ENCODE assay signal across 28 mouse cellular contexts in genomic region chr8:13584652-13585051, GRCm38 (mm10). TPM values are rescaled to one million over a fixed set of nuclear protein-coding genes. Genes with fewer than 3 reads are reported as not detected.
"Had no signal": no experiment of that assay in that cellular context is flagged by ENCODE, and none has a peak within 500 bp of the region (broad histone marks: within the 10 kb centered on the region; RNA-seq: fewer than 3 reads in every experiment).

No protein-coding gene starts in this region.

- H3K9me3 ChIP-seq: heart, embryonic 10.5 days; hindbrain, embryonic 10.5 days; hindbrain, embryonic 12.5 days; intestine, embryonic 15.5 days; limb, embryonic 10.5 days had no signal

- H3K4me2 ChIP-seq: heart, embryonic 12.5 days; hindbrain, embryonic 12.5 days; hindbrain, embryonic 14.5 days; intestine, embryonic 15.5 days had no signal

- H3K4me1 ChIP-seq: hindbrain, embryonic 10.5 days; hindbrain, embryonic 12.5 days; intestine, embryonic 15.5 days; limb, embryonic 10.5 days had no signal

- H3K9ac ChIP-seq: heart, embryonic 12.5 days; hindbrain, embryonic 12.5 days; hindbrain, embryonic 14.5 days; intestine, embryonic 15.5 days had no signal

- ATAC-seq: forebrain, embryonic 16.5 days; hindbrain, embryonic 16.5 days; inflammation-experienced regulatory T-cells, adult 6 months; intestine, embryonic 15.5 days; intestine, postnatal 0 days had no signal

- DNase-seq: gastrocnemius, adult 2 months; gastrocnemius, postnatal 10 days; gastrocnemius, postnatal 25 days; heart, adult 18-20 months; heart, postnatal 10 days; heart, postnatal 4 days; kidney, adult 18-20 months; kidney, adult 8-10 months; kidney, postnatal 10 days; kidney, postnatal 25 days; kidney, postnatal 4 days had no signal

- H3K4me3 ChIP-seq: gastrocnemius, adult 2 months; heart, embryonic 10.5 days; heart, embryonic 12.5 days; hindbrain, embryonic 10.5 days; hindbrain, embryonic 12.5 days; intestine, embryonic 15.5 days; layer of hippocampus, adult 2 months; left cerebral cortex, adult 2 months; limb, embryonic 10.5 days had no signal

- H3K27me3 ChIP-seq: heart, embryonic 12.5 days; hindbrain, embryonic 12.5 days; intestine, embryonic 15.5 days had no signal

- H3K27ac ChIP-seq: gastrocnemius, adult 2 months; heart, embryonic 10.5 days; hindbrain, embryonic 10.5 days; hindbrain, embryonic 12.5 days; hindbrain, embryonic 14.5 days; intestine, embryonic 15.5 days; layer of hippocampus, adult 2 months; left cerebral cortex, adult 2 months; limb, embryonic 10.5 days had no signal

RNA-seq across cellular contexts. Expression of gene 1700029H14Rik, which starts 22.4 kb away (rescaled TPM):
- polyA plus RNA-seq: forebrain, embryonic 16.5 days; heart, embryonic 10.5 days; heart, embryonic 12.5 days; heart, embryonic 14.5 days; heart, embryonic 16.5 days; hindbrain, embryonic 10.5 days; hindbrain, embryonic 12.5 days; hindbrain, embryonic 14.5 days; hindbrain, embryonic 16.5 days; inflammation-experienced regulatory T-cells, adult 6 months; intestine, embryonic 15.5 days; intestine, postnatal 0 days; kidney, embryonic 14.5 days; kidney, embryonic 16.5 days; limb, embryonic 10.5 days had no signal
